Mouse (Mus musculus) hindbrain, embryonic 16.5 days (tissue): Measurements from ENCODE around the gene Slx4ip. TPM values are rescaled to one million over a fixed set of nuclear protein-coding genes. Genes with fewer than 3 reads are reported as not detected.
A peak's percentile ranks its signal among the peaks of the same experiment; 100 is the strongest.

Source experiments
- ATAC-seq: fragments of 200-750 bp; cut with Nextera tagmentation; 2 replicates; pipeline ENCODE4 v1.8.0; 2017; ENCODE audit warnings: moderate TSS enrichment, moderate library complexity
- H3K27ac ChIP-seq: fragments of 300-500 bp; sonication (generic); 2 replicates; pipeline ENCODE4 v1.5.1; 2014; ENCODE audit warnings: low read depth, mild to moderate bottlenecking, control low read depth, low read length, moderate library complexity
- H3K27me3 ChIP-seq: fragments of 300-500 bp; sonication (generic); replicated peaks from 2 replicates; pipeline ENCODE4 v1.6.1; 2014; ENCODE audit warnings: low read length; ENCODE audit not compliant: control insufficient read depth, insufficient read depth
- H3K36me3 ChIP-seq: fragments of 300-500 bp; sonication (generic); 2 replicates; pipeline ENCODE4 v1.6.1; 2014; ENCODE audit warnings: mild to moderate bottlenecking, low read length, moderate library complexity, mixed read lengths; ENCODE audit not compliant: control insufficient read depth, insufficient read depth
- H3K4me1 ChIP-seq: fragments of 300-500 bp; sonication (generic); 2 replicates; pipeline ENCODE4 v1.6.1; 2014; ENCODE audit warnings: low read depth, low read length; ENCODE audit not compliant: control insufficient read depth, insufficient read depth
- H3K4me2 ChIP-seq: fragments of 300-500 bp; sonication (generic); 2 replicates; pipeline ENCODE4 v1.6.1; 2014; ENCODE audit warnings: mild to moderate bottlenecking, low read length, control low read depth, moderate library complexity
- H3K4me3 ChIP-seq: fragments of 300-500 bp; sonication (generic); 2 replicates; pipeline ENCODE4 v1.5.1; 2014; ENCODE audit warnings: mild to moderate bottlenecking, low read length, control low read depth, moderate library complexity
- H3K9ac ChIP-seq: fragments of 300-500 bp; sonication (generic); 2 replicates; pipeline ENCODE4 v1.6.1; 2014; ENCODE audit warnings: low read depth, mild to moderate bottlenecking, control low read depth, low read length, moderate library complexity
- H3K9me3 ChIP-seq: fragments of 300-500 bp; sonication (generic); 2 replicates; pipeline ENCODE4 v1.6.1; 2014; ENCODE audit warnings: mild to moderate bottlenecking, low read length, moderate library complexity; ENCODE audit not compliant: control insufficient read depth
- WGBS: fragments of 180-500 bp; shearing (Covaris S2); extraction: QIAGEN DNeasy Blood & Tissue Kit; methylation state at CpG from one replicate; pipeline ENCODE4 v1.1.7; 2014; 5-methylcytosine and 5-hydroxymethylcytosine counted together
- polyA plus RNA-seq: library from polyadenylated mRNA; unstranded; fragments of >200 nt; fragmentation: Nextera tagmentation; extraction: Ambion mirVana; gene quantifications from 2 replicates; pipeline ENCODE4 v1.2.1, GENCODE M21; 2015

Gene Slx4ip
- polyA plus RNA-seq, 1 experiment from 2014 or later, result 10.6 TPM

- Histone ChIP-seq H3K36me3 (peaks cover 10% of the 10 kb centered on the region; the same call in 1 of the 2 replicates), H3K4me1 (no peaks in the 10 kb centered on the region), H3K4me2 (no peak overlapping the region), H3K27me3 (no peaks in the 10 kb centered on the region), H3K4me3 (no peak overlapping the region), H3K9ac (no peak overlapping the region), H3K9me3 (no peaks in the 10 kb centered on the region), H3K27ac (no peak overlapping the region)
- ATAC-seq, result no peak
- 47% methylated on average over 14 of the region's 14 CpGs for WGBS
Measured at GRCm38 (mm10) chr2:137086621-137087395, 195.8 kb downstream of the Slx4ip start.

- Histone ChIP-seq H3K4me1 (peaks cover 2% of the 10 kb centered on the region; the same call in 1 of the 2 replicates), H3K27ac (no peak overlapping the region), H3K36me3 (peaks cover 10% of the 10 kb centered on the region; the same call in 1 of the 2 replicates), H3K27me3 (no peaks in the 10 kb centered on the region), H3K4me2 (no peak overlapping the region), H3K9ac (no peak overlapping the region), H3K9me3 (no peaks in the 10 kb centered on the region), H3K4me3 (no peak overlapping the region)
- no peak for ATAC-seq
- WGBS, result 73% methylated on average over 6 of the region's 6 CpGs
Measured at GRCm38 (mm10) chr2:137087705-137088104, 196.7 kb downstream of the Slx4ip start.

GRCm38 (mm10) chr2:137091766-137092522 lies 200.9 kb downstream of the Slx4ip start:
- H3K36me3 ChIP-seq, result peaks cover 6% of the 10 kb centered on the region; the same call in 1 of the 2 replicates
- H3K9ac ChIP-seq, result no peak overlapping the region
- no peaks in the 10 kb centered on the region for H3K9me3 ChIP-seq
- no peaks in the 10 kb centered on the region for H3K27me3 ChIP-seq
- no peak for ATAC-seq
- peaks cover 9% of the 10 kb centered on the region for H3K4me1 ChIP-seq
- 63% methylated on average over 11 of the region's 11 CpGs for WGBS
- H3K4me3 ChIP-seq, result no peak overlapping the region
- H3K4me2 ChIP-seq, result no peak overlapping the region
- no peak overlapping the region for H3K27ac ChIP-seq

GRCm38 (mm10) chr2:137092523-137093297 lies 201.7 kb downstream of the Slx4ip start:
- H3K27ac ChIP-seq, result no peak overlapping the region
- peak; percentile 67 for ATAC-seq

GRCm38 (mm10) chr2:137093298-137093630 lies 202.2 kb downstream of the Slx4ip start:
- no peak overlapping the region for H3K27ac ChIP-seq
- peaks cover 6% of the 10 kb centered on the region; the same call in 1 of the 2 replicates for H3K36me3 ChIP-seq
- H3K4me1 ChIP-seq, result peaks cover 9% of the 10 kb centered on the region
- no peak overlapping the region for H3K9ac ChIP-seq
- no peak overlapping the region for H3K4me3 ChIP-seq
- H3K4me2 ChIP-seq, result no peak overlapping the region
- no peak for ATAC-seq
- no peaks in the 10 kb centered on the region for H3K27me3 ChIP-seq
- 35% methylated on average over 7 of the region's 7 CpGs for WGBS
- H3K9me3 ChIP-seq, result no peaks in the 10 kb centered on the region

More at GRCm38 (mm10) chr2:137092523-137093297, 201.7 kb downstream of the Slx4ip start:
- H3K9ac ChIP-seq, result no peak overlapping the region
- no peak overlapping the region for H3K4me2 ChIP-seq
- H3K9me3 ChIP-seq, result no peaks in the 10 kb centered on the region
- H3K36me3 ChIP-seq, result peaks cover 6% of the 10 kb centered on the region; the same call in 1 of the 2 replicates
- H3K27me3 ChIP-seq, result no peaks in the 10 kb centered on the region
- H3K4me1 ChIP-seq, result peaks cover 9% of the 10 kb centered on the region
- WGBS, result 18% methylated on average over 10 of the region's 10 CpGs
- H3K4me3 ChIP-seq, result no peak overlapping the region

GRCm38 (mm10) chr2:137094301-137094700 lies 203.3 kb downstream of the Slx4ip start:
- H3K4me3 ChIP-seq, result no peak overlapping the region
- no peaks in the 10 kb centered on the region for H3K9me3 ChIP-seq
- H3K36me3 ChIP-seq, result 0 out of 2 replicates have a peak, but pooled peaks cover under 1% of the 10 kb centered on the region
- no peaks in the 10 kb centered on the region for H3K27me3 ChIP-seq
- no peak overlapping the region for H3K4me2 ChIP-seq
- WGBS, result 59% methylated on average over 8 of the region's 8 CpGs
- ATAC-seq, result no peak
- peaks cover 9% of the 10 kb centered on the region for H3K4me1 ChIP-seq
- no peak overlapping the region for H3K9ac ChIP-seq
- H3K27ac ChIP-seq, result no peak overlapping the region

GRCm38 (mm10) chr2:137096981-137097460 lies 206.0 kb downstream of the Slx4ip start:
- H3K4me2 ChIP-seq, result no peak overlapping the region
- H3K36me3 ChIP-seq, result no peaks in the 10 kb centered on the region
- peaks cover 13% of the 10 kb centered on the region for H3K4me1 ChIP-seq
- no peak overlapping the region for H3K4me3 ChIP-seq
- no peak for ATAC-seq
- no peak overlapping the region for H3K27ac ChIP-seq
- WGBS, result 5% methylated on average over 4 of the region's 5 CpGs
- H3K9ac ChIP-seq, result no peak overlapping the region
- H3K27me3 ChIP-seq, result no peaks in the 10 kb centered on the region
- no peaks in the 10 kb centered on the region for H3K9me3 ChIP-seq

- ATAC-seq, result no peak
Measured at GRCm38 (mm10) chr2:137098269-137099035, 207.4 kb downstream of the Slx4ip start.

More at GRCm38 (mm10) chr2:137098269-137099035, 207.4 kb downstream of the Slx4ip start:
- Histone ChIP-seq H3K4me3 (no peak overlapping the region), H3K36me3 (no peaks in the 10 kb centered on the region), H3K27me3 (no peaks in the 10 kb centered on the region), H3K4me2 (no peak overlapping the region), H3K4me1 (peaks cover 4% of the 10 kb centered on the region; the same call in 1 of the 2 replicates), H3K9ac (no peak overlapping the region), H3K27ac (no peak overlapping the region), H3K9me3 (no peaks in the 10 kb centered on the region)
- 30% methylated on average over 11 of the region's 11 CpGs for WGBS
